Mouse (Mus musculus) liver, adult 2 months (tissue): ENCODE measurements around the gene Frmpd4.

Source experiments
- CTCF ChIP-seq: fragments of 200-500 bp; IDR thresholded peaks from 2 replicates; pipeline ENCODE4 v1.5.1; 2011; ENCODE audit warnings: low read depth, low read length, control low read depth
- POLR2A ChIP-seq: fragments of 200-500 bp; IDR thresholded peaks from 2 replicates; pipeline ENCODE4 v1.6.1; 2011; ENCODE audit warnings: low read length, control low read depth; ENCODE audit not compliant: insufficient read depth; ENCODE audit errors: extremely low read depth

DNA sequence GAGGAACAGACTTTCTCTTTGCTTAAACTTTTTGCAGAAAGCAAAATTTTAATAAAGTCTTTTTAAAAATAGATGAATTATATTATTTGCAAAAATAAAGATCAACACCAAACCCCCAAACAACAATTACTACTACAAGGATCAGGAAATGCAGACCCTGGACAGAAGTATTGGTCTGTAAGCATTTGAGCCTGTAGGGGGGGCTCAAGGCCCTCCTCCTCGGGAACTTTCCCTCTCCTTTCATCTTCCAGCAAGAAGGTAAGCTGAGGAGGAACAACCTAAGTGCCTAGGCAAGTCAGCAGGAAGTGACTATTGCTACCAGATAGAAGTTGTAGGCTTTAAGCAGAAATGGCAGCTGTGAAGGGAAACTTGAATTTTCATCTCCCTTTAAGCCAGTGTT, 266.9 kb downstream of the Frmpd4 start:
- no peak for TF ChIP-seq CTCF
- TF ChIP-seq POLR2A: no peak
